Mouse (Mus musculus) forebrain, embryonic 14.5 days (tissue): Measurements from ENCODE around the gene Erich6. TPM values are rescaled to one million over a fixed set of nuclear protein-coding genes. Genes with fewer than 3 reads are reported as not detected.

Source experiments
- ATAC-seq: fragments of 200-750 bp; cut with Nextera tagmentation; 2 replicates; pipeline ENCODE4 v1.8.0; 2017; ENCODE audit warnings: mild to moderate bottlenecking, moderate library complexity
- DNase-seq: peaks from one replicate; pipeline ENCODE4 v3.0.0-alpha.2; 2015; ENCODE audit warnings: low spot score
- H3K27ac ChIP-seq: fragments of 300-500 bp; sonication (generic); 2 replicates; pipeline ENCODE4 v1.5.1; 2014; ENCODE audit warnings: low read depth, mild to moderate bottlenecking, control low read depth, low read length, moderate library complexity
- H3K27me3 ChIP-seq: fragments of 300-500 bp; sonication (generic); replicated peaks from 2 replicates; pipeline ENCODE4 v1.6.1; 2014; ENCODE audit warnings: low read length, control low read depth, mixed read lengths; ENCODE audit not compliant: control insufficient read depth, insufficient read depth
- H3K36me3 ChIP-seq: fragments of 300-500 bp; sonication (generic); 2 replicates; pipeline ENCODE4 v1.6.1; 2014; ENCODE audit warnings: low read length, control low read depth; ENCODE audit not compliant: control insufficient read depth, insufficient read depth
- H3K4me1 ChIP-seq: fragments of 300-500 bp; sonication (generic); 2 replicates; pipeline ENCODE4 v1.6.1; 2014; ENCODE audit warnings: antibody characterized with exemption, low read length, control low read depth; ENCODE audit not compliant: control insufficient read depth, insufficient read depth
- H3K4me2 ChIP-seq: fragments of 300-500 bp; sonication (generic); 2 replicates; pipeline ENCODE4 v1.6.1; 2014; ENCODE audit warnings: mild to moderate bottlenecking, control low read depth, low read length
- H3K4me3 ChIP-seq: fragments of 300-500 bp; sonication (generic); 2 replicates; pipeline ENCODE4 v1.5.1; 2014; ENCODE audit warnings: low read depth, low read length, control low read depth
- H3K9ac ChIP-seq: fragments of 300-500 bp; sonication (generic); 2 replicates; pipeline ENCODE4 v1.6.1; 2014; ENCODE audit warnings: mild to moderate bottlenecking, low read length, control low read depth, moderate library complexity
- H3K9me3 ChIP-seq: fragments of 300-500 bp; sonication (generic); replicated peaks from 2 replicates; pipeline ENCODE4 v1.6.1; 2016; ENCODE audit warnings: low read length, control low read depth, mixed read lengths; ENCODE audit not compliant: control insufficient read depth
- WGBS: fragments of 180-500 bp; shearing (Covaris S2); extraction: QIAGEN DNeasy Blood & Tissue Kit; methylation state at CpG from one replicate; pipeline ENCODE4 v1.1.7; 2014; 5-methylcytosine and 5-hydroxymethylcytosine counted together
- polyA plus RNA-seq: library from polyadenylated mRNA; unstranded; fragments of >200 nt; fragmentation: Nextera tagmentation; extraction: Ambion mirVana; gene quantifications from 2 replicates; pipeline ENCODE4 v1.2.1, GENCODE M21; 2014

The Erich6 gene
- polyA plus RNA-seq = 0.10 and 0.13 TPM in 2 replicates

DNA sequence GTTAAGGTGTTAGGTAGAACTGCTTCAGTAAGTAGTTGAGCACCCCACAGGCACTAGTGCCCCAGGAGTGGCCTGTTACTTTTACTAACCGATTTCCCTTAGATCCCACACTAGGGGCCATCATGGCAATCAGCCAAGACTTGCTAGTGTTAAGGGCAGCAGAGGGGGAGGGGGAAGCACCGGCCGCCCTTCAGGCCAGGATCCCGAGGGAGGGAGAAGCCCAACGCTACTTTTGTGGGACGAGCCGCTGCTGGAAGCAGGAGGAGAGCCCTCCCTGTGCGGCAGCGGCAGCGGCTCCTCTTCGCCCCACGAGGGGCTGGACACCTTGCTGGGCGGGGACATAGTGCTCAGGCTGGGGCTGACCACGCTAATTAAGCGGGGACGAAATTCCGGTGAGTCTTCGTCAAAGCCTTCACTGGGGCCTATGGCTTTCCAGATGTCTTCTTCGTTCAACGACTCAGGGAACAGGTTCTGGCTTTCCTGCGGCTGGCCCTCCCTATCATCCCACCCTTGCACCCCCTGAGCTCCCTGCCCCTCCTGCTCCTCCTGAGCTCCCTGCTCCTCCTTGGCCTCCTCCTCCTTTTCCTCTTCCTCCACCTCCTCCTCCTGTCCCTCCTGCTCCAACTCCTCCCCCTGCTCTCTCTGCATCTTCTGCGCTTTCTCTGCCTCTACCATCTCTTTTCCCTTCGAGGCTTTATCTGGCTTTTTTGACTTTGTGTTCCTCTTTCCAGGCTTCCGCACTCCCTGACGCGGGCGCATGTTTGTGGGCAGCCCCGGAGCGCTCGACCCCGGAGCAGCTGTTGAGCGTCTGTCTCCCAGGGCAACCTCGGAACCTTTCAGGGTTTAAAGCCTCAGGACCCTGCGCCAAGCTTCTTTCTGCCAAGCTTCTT is at the start of gene Erich6:
Erich6 (minus strand) TSS at position 802 of the 890 bp plus-strand sequence.
- H3K36me3 ChIP-seq = no peaks in the 10 kb centered on the region

DNA sequence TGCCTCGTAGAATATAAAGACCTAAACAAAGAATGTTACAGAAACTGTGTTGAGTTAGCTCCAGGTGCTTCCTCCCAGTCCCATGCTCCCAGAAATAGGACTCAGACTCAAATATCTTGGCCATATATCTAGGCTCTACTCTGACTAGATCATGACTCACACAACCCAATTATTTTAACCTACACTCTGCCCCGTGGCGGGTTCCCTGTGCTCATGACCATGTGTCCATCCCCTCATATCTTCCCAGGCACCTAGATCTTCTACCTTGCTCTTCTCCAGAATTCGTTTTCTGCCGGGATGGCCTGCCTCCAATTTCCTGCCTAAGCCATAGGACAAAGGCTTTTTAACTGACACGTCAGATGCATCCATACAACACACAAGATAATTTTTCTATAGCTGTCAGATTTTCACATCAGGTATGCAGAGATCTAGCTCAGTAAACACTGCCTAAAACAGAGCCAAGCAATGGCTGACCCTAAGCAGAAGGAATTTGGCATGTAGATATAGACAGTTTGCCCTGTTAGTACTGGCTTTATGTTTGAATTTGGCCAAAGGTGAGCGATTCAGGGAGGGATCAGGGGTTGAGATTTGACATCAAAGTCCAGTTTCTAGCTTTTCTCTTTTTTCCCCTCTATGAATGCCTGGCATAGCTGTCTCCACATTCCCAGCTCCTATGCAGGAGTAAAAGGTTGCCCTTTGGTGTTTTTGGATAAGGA is 49.4 kb upstream of the Erich6 start:
- H3K4me1 ChIP-seq = peaks cover 10% of the 10 kb centered on the region
- no peak overlapping the region for H3K9ac ChIP-seq
- no peak overlapping the region for H3K4me2 ChIP-seq
- no peak overlapping the region for H3K27ac ChIP-seq
- no peaks in the 10 kb centered on the region for H3K27me3 ChIP-seq
- no peak for ATAC-seq
- no peak overlapping the region for H3K4me3 ChIP-seq
- H3K9me3 ChIP-seq = no peaks in the 10 kb centered on the region
- 88% methylated on average over 7 of the region's 7 CpGs for WGBS
- DNase-seq = no peak
- no peaks in the 10 kb centered on the region for H3K36me3 ChIP-seq

More for the DNA sequence above, at the start of gene Erich6:
- H3K9me3 ChIP-seq = no peaks in the 10 kb centered on the region
- H3K9ac ChIP-seq = peak within 1 kb of the TSS; percentile 67
- ATAC-seq = peak; percentile 85
- DNase-seq = peak; percentile 68
- H3K27me3 ChIP-seq = no peaks in the 10 kb centered on the region
- peak within 1 kb of the TSS; percentile 93 for H3K4me2 ChIP-seq
- WGBS = 0% methylated on average over 33 of the region's 34 CpGs
- H3K4me3 ChIP-seq = peak within 1 kb of the TSS; percentile 45
- no peak within 1 kb of the TSS; the same call in 1 of the 2 replicates for H3K27ac ChIP-seq
- H3K4me1 ChIP-seq = peaks cover 2% of the 10 kb centered on the region; the same call in 1 of the 2 replicates

DNA sequence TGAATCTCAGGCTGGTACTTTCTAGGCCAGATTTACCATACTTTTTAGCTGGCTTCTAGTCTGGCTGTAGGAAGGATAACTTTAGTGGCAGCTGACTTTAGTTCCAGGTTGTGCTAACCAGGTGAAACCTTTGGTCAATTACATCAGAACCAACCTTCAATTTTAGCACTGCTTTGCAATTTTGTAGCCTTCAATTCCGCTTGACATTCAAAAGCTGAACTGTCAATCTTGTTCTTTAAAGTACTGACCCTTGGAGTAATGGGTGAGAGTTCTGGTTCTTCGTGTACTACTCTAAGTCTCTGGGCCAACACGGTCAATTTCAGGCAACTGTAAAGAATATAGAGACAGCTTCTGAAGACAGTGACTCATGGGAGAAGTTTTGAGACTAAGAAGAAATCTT is 48.4 kb upstream of the Erich6 start:
- no peak overlapping the region for H3K9ac ChIP-seq
- H3K4me1 ChIP-seq = peaks cover 10% of the 10 kb centered on the region
- H3K9me3 ChIP-seq = no peaks in the 10 kb centered on the region
- ATAC-seq (no peak), DNase-seq (no peak)
- H3K36me3 ChIP-seq = no peaks in the 10 kb centered on the region
- H3K4me3 ChIP-seq = no peak overlapping the region
- WGBS = 88% methylated on average over 3 of the region's 3 CpGs
- no peak overlapping the region for H3K27ac ChIP-seq
- no peaks in the 10 kb centered on the region for H3K27me3 ChIP-seq
- no peak overlapping the region for H3K4me2 ChIP-seq

- H3K4me1 ChIP-seq = peaks cover 4% of the 10 kb centered on the region; the same call in 1 of the 2 replicates
- DNase-seq = no peak
- no peak overlapping the region for H3K27ac ChIP-seq
- H3K27me3 ChIP-seq = no peaks in the 10 kb centered on the region
- no peak for ATAC-seq
- H3K4me2 ChIP-seq = no peak overlapping the region
- no peaks in the 10 kb centered on the region for H3K9me3 ChIP-seq
- H3K4me3 ChIP-seq = no peak overlapping the region
- 89% methylated on average over 7 of the region's 7 CpGs for WGBS
- no peaks in the 10 kb centered on the region for H3K36me3 ChIP-seq
- H3K9ac ChIP-seq = no peak overlapping the region
Measured at GRCm38 (mm10) chr3:58683346-58683745, 46.3 kb upstream of the Erich6 start.

- H3K9ac ChIP-seq = no peak overlapping the region
- no peak overlapping the region for H3K27ac ChIP-seq
- H3K4me1 ChIP-seq = peaks cover 4% of the 10 kb centered on the region; the same call in 1 of the 2 replicates
- ATAC-seq = no peak
- 62% methylated on average over 4 of the region's 4 CpGs for WGBS
- no peaks in the 10 kb centered on the region for H3K27me3 ChIP-seq
- H3K4me2 ChIP-seq = no peak overlapping the region
- no peaks in the 10 kb centered on the region for H3K36me3 ChIP-seq
- H3K9me3 ChIP-seq = no peaks in the 10 kb centered on the region
- no peak overlapping the region for H3K4me3 ChIP-seq
- DNase-seq = no peak
Measured at GRCm38 (mm10) chr3:58682336-58682735, 45.3 kb upstream of the Erich6 start.

- ATAC-seq = no peak
- Histone ChIP-seq H3K36me3 (no peaks in the 10 kb centered on the region), H3K9ac (no peak overlapping the region), H3K4me1 (peaks cover 4% of the 10 kb centered on the region; the same call in 1 of the 2 replicates), H3K27me3 (no peaks in the 10 kb centered on the region), H3K27ac (no peak overlapping the region), H3K9me3 (no peaks in the 10 kb centered on the region), H3K4me3 (no peak overlapping the region), H3K4me2 (no peak overlapping the region)
- no peak for DNase-seq
- 54% methylated on average over 2 of the region's 2 CpGs for WGBS
Measured at GRCm38 (mm10) chr3:58681831-58682230, 44.8 kb upstream of the Erich6 start.

GRCm38 (mm10) chr3:58680943-58681637 is 44.1 kb upstream of the Erich6 start:
- peaks cover 4% of the 10 kb centered on the region; the same call in 1 of the 2 replicates for H3K4me1 ChIP-seq
- no peak overlapping the region for H3K4me3 ChIP-seq
- H3K36me3 ChIP-seq = no peaks in the 10 kb centered on the region
- no peaks in the 10 kb centered on the region for H3K27me3 ChIP-seq
- H3K4me2 ChIP-seq = no peak overlapping the region
- DNase-seq (no peak), ATAC-seq (no peak)
- H3K9me3 ChIP-seq = no peaks in the 10 kb centered on the region
- H3K27ac ChIP-seq = no peak overlapping the region
- 89% methylated on average over 7 of the region's 7 CpGs for WGBS
- no peak overlapping the region for H3K9ac ChIP-seq

- H3K36me3 ChIP-seq = peaks cover 8% of the 10 kb centered on the region; the same call in 1 of the 2 replicates
- H3K4me3 ChIP-seq = no peak overlapping the region
- H3K9me3 ChIP-seq = no peaks in the 10 kb centered on the region
- H3K9ac ChIP-seq = no peak overlapping the region
- no peak for ATAC-seq
- no peak for DNase-seq
- no peaks in the 10 kb centered on the region for H3K27me3 ChIP-seq
- peaks cover 4% of the 10 kb centered on the region; the same call in 1 of the 2 replicates for H3K4me1 ChIP-seq
- no peak overlapping the region for H3K4me2 ChIP-seq
- H3K27ac ChIP-seq = no peak overlapping the region
- 58% methylated on average over 4 of the region's 4 CpGs for WGBS
Measured at GRCm38 (mm10) chr3:58679996-58680395, 43.0 kb upstream of the Erich6 start.
